Mouse (Mus musculus): ENCODE measurements around the gene H2al1g. TPM values are rescaled to one million over a fixed set of nuclear protein-coding genes. Genes with fewer than 3 reads are reported as not detected.
"Not testable (repeated sequence)": the region's sequence is repeated elsewhere in the genome, so short reads cannot be mapped to it uniquely, and the experiment has no call there.

H2al1g gene
- not detected in 2 replicates for polyA plus RNA-seq (2015; fragmentation: Nextera tagmentation; extraction: Ambion mirVana)

- H3K36me3 ChIP-seq (ENCODE audit: control insufficient read depth, insufficient read depth, low read length); H3K4me1 ChIP-seq (ENCODE audit: control insufficient read depth, insufficient read depth, low read length); ATAC-seq; H3K4me2 ChIP-seq (ENCODE audit: low read depth, low read length); H3K9me3 ChIP-seq (ENCODE audit: control insufficient read depth, low read length); H3K4me3 ChIP-seq (ENCODE audit: low read length); H3K27ac ChIP-seq (ENCODE audit: low read length); H3K27me3 ChIP-seq (replicated peaks; ENCODE audit: control insufficient read depth, insufficient read depth, low read length); H3K9ac ChIP-seq (ENCODE audit: low read depth, low read length): not testable (repeated sequence)
- WGBS: no CpG with 5 or more reads among the region's 3 CpGs
Observed at GRCm38 (mm10) chrX:11317956-11318355, at the start of gene H2al1g. Gene H2al1g (plus strand): TSS chrX:11318256.

GRCm38 (mm10) chrX:11269074-11269473, 49.0 kb upstream of the H2al1g start:
- no peak for ATAC-seq
- Histone ChIP-seq H3K27me3 (replicated peaks; ENCODE audit: control insufficient read depth, insufficient read depth, low read length) (peaks cover 5% of the 10 kb centered on the region; the same call in 1 of the 2 replicates), H3K36me3 (ENCODE audit: control insufficient read depth, insufficient read depth, low read length) (no peaks in the 10 kb centered on the region), H3K4me3 (ENCODE audit: low read length) (no peak overlapping the region), H3K4me2 (ENCODE audit: low read depth, low read length) (no peak overlapping the region), H3K27ac (ENCODE audit: low read length) (no peak overlapping the region), H3K4me1 (ENCODE audit: control insufficient read depth, insufficient read depth, low read length) (no peaks in the 10 kb centered on the region), H3K9me3 (ENCODE audit: control insufficient read depth, low read length) (no peaks in the 10 kb centered on the region), H3K9ac (ENCODE audit: low read depth, low read length) (no peak overlapping the region)
- 94% methylated on average over 3 of the region's 3 CpGs for WGBS

GRCm38 (mm10) chrX:11273190-11273589, 44.9 kb upstream of the H2al1g start:
- Histone ChIP-seq H3K4me3 (ENCODE audit: low read length) (no peak overlapping the region), H3K4me1 (ENCODE audit: control insufficient read depth, insufficient read depth, low read length) (no peaks in the 10 kb centered on the region), H3K27ac (ENCODE audit: low read length) (no peak overlapping the region), H3K9me3 (ENCODE audit: control insufficient read depth, low read length) (no peaks in the 10 kb centered on the region), H3K27me3 (replicated peaks; ENCODE audit: control insufficient read depth, insufficient read depth, low read length) (peaks cover 8% of the 10 kb centered on the region; the same call in 1 of the 2 replicates), H3K9ac (ENCODE audit: low read depth, low read length) (no peak overlapping the region), H3K4me2 (ENCODE audit: low read depth, low read length) (no peak overlapping the region), H3K36me3 (ENCODE audit: control insufficient read depth, insufficient read depth, low read length) (no peaks in the 10 kb centered on the region)
- WGBS: 43% methylated on average over 3 of the region's 3 CpGs
- peak; percentile 66 for ATAC-seq

- Histone ChIP-seq H3K4me3 (ENCODE audit: low read length) (no peak overlapping the region), H3K9me3 (ENCODE audit: control insufficient read depth, low read length) (no peaks in the 10 kb centered on the region), H3K9ac (ENCODE audit: low read depth, low read length) (no peak overlapping the region), H3K27me3 (replicated peaks; ENCODE audit: control insufficient read depth, insufficient read depth, low read length) (0 out of 2 replicates have a peak, but pooled peaks cover 3% of the 10 kb centered on the region), H3K4me1 (ENCODE audit: control insufficient read depth, insufficient read depth, low read length) (no peaks in the 10 kb centered on the region), H3K4me2 (ENCODE audit: low read depth, low read length) (no peak overlapping the region), H3K27ac (ENCODE audit: low read length) (no peak overlapping the region), H3K36me3 (ENCODE audit: control insufficient read depth, insufficient read depth, low read length) (no peaks in the 10 kb centered on the region)
- 61% methylated on average over 6 of the region's 6 CpGs for WGBS
- no peak for ATAC-seq
Observed at GRCm38 (mm10) chrX:11277083-11277482, 41.0 kb upstream of the H2al1g start.

- no peak for ATAC-seq
- Histone ChIP-seq H3K4me3 (ENCODE audit: low read length) (no peak overlapping the region), H3K9me3 (ENCODE audit: control insufficient read depth, low read length) (no peaks in the 10 kb centered on the region), H3K36me3 (ENCODE audit: control insufficient read depth, insufficient read depth, low read length) (no peaks in the 10 kb centered on the region), H3K9ac (ENCODE audit: low read depth, low read length) (no peak overlapping the region), H3K27me3 (replicated peaks; ENCODE audit: control insufficient read depth, insufficient read depth, low read length) (0 out of 2 replicates have a peak, but pooled peaks cover 3% of the 10 kb centered on the region), H3K4me1 (ENCODE audit: control insufficient read depth, insufficient read depth, low read length) (no peaks in the 10 kb centered on the region), H3K4me2 (ENCODE audit: low read depth, low read length) (no peak overlapping the region), H3K27ac (ENCODE audit: low read length) (no peak overlapping the region)
- WGBS: 78% methylated on average over 2 of the region's 2 CpGs
Observed at GRCm38 (mm10) chrX:11280741-11281140, 37.3 kb upstream of the H2al1g start.

- Histone ChIP-seq H3K27me3 (replicated peaks; ENCODE audit: control insufficient read depth, insufficient read depth, low read length) (0 out of 2 replicates have a peak, but pooled peaks cover 4% of the 10 kb centered on the region), H3K4me2 (ENCODE audit: low read depth, low read length) (no peak overlapping the region), H3K4me1 (ENCODE audit: control insufficient read depth, insufficient read depth, low read length) (no peaks in the 10 kb centered on the region), H3K4me3 (ENCODE audit: low read length) (no peak overlapping the region), H3K36me3 (ENCODE audit: control insufficient read depth, insufficient read depth, low read length) (no peaks in the 10 kb centered on the region), H3K27ac (ENCODE audit: low read length) (no peak overlapping the region), H3K9ac (ENCODE audit: low read depth, low read length) (no peak overlapping the region), H3K9me3 (ENCODE audit: control insufficient read depth, low read length) (no peaks in the 10 kb centered on the region)
- WGBS: 43% methylated on average over 14 of the region's 14 CpGs
- no peak; the same call in 1 of the 2 replicates for ATAC-seq
Observed at GRCm38 (mm10) chrX:11288306-11288882, 29.7 kb upstream of the H2al1g start.

- Histone ChIP-seq H3K4me2 (ENCODE audit: low read depth, low read length) (no peak overlapping the region), H3K4me1 (ENCODE audit: control insufficient read depth, insufficient read depth, low read length) (no peaks in the 10 kb centered on the region), H3K27me3 (replicated peaks; ENCODE audit: control insufficient read depth, insufficient read depth, low read length) (0 out of 2 replicates have a peak, but pooled peaks cover 4% of the 10 kb centered on the region), H3K36me3 (ENCODE audit: control insufficient read depth, insufficient read depth, low read length) (no peaks in the 10 kb centered on the region), H3K9ac (ENCODE audit: low read depth, low read length) (no peak overlapping the region), H3K9me3 (ENCODE audit: control insufficient read depth, low read length) (no peaks in the 10 kb centered on the region), H3K4me3 (ENCODE audit: low read length) (no peak overlapping the region), H3K27ac (ENCODE audit: low read length) (no peak overlapping the region)
- WGBS: 78% methylated on average over 4 of the region's 4 CpGs
- no peak for ATAC-seq
Observed at GRCm38 (mm10) chrX:11289244-11289643, 28.8 kb upstream of the H2al1g start.

GRCm38 (mm10) chrX:11298957-11299356, 19.1 kb upstream of the H2al1g start, which contains the start of gene H2al1a:
Gene H2al1a (plus strand): TSS chrX:11299257.
- no CpG with 5 or more reads among the region's 3 CpGs for WGBS
- not testable (repeated sequence) for H3K27ac ChIP-seq (ENCODE audit: low read length); H3K4me1 ChIP-seq (ENCODE audit: control insufficient read depth, insufficient read depth, low read length); H3K4me3 ChIP-seq (ENCODE audit: low read length); ATAC-seq; H3K36me3 ChIP-seq (ENCODE audit: control insufficient read depth, insufficient read depth, low read length); H3K4me2 ChIP-seq (ENCODE audit: low read depth, low read length); H3K27me3 ChIP-seq (replicated peaks; ENCODE audit: control insufficient read depth, insufficient read depth, low read length); H3K9ac ChIP-seq (ENCODE audit: low read depth, low read length); H3K9me3 ChIP-seq (ENCODE audit: control insufficient read depth, low read length)

- not testable (repeated sequence) for H3K4me2 ChIP-seq (ENCODE audit: low read depth, low read length); H3K36me3 ChIP-seq (ENCODE audit: control insufficient read depth, insufficient read depth, low read length); H3K9me3 ChIP-seq (ENCODE audit: control insufficient read depth, low read length); ATAC-seq; H3K9ac ChIP-seq (ENCODE audit: low read depth, low read length); H3K27me3 ChIP-seq (replicated peaks; ENCODE audit: control insufficient read depth, insufficient read depth, low read length); H3K4me1 ChIP-seq (ENCODE audit: control insufficient read depth, insufficient read depth, low read length); H3K4me3 ChIP-seq (ENCODE audit: low read length); H3K27ac ChIP-seq (ENCODE audit: low read length)
- WGBS: 88% methylated on average over 1 of the region's 3 CpGs
Observed at GRCm38 (mm10) chrX:11302132-11302531, 15.9 kb upstream of the H2al1g start, which contains the start of gene H2al1b. Gene H2al1b (plus strand): TSS chrX:11302432.

GRCm38 (mm10) chrX:11305355-11305754, 12.7 kb upstream of the H2al1g start, which contains the start of gene H2al1c:
Gene H2al1c (plus strand): TSS chrX:11305655.
- 100% methylated on average over 1 of the region's 6 CpGs for WGBS
- H3K4me2 ChIP-seq (ENCODE audit: low read depth, low read length); H3K4me3 ChIP-seq (ENCODE audit: low read length); H3K27me3 ChIP-seq (replicated peaks; ENCODE audit: control insufficient read depth, insufficient read depth, low read length); H3K9me3 ChIP-seq (ENCODE audit: control insufficient read depth, low read length); H3K4me1 ChIP-seq (ENCODE audit: control insufficient read depth, insufficient read depth, low read length); ATAC-seq; H3K36me3 ChIP-seq (ENCODE audit: control insufficient read depth, insufficient read depth, low read length); H3K27ac ChIP-seq (ENCODE audit: low read length); H3K9ac ChIP-seq (ENCODE audit: low read depth, low read length): not testable (repeated sequence)
